Mouse (Mus musculus): Measurements from ENCODE around the gene Zfp710.

GRCm38 (mm10) chr7:80114451-80115223 is 90.0 kb downstream of the Zfp710 start:
- TF ChIP-seq ZC3H11A (IDR thresholded peaks at IDR 0.05; ENCODE audit: borderline replicate concordance, low read depth, low read length) (no peak), CHD2 (IDR thresholded peaks at IDR 0.05; ENCODE audit: low read depth, low read length) (no peak), MAFK (IDR thresholded peaks at IDR 0.05; ENCODE audit: insufficient read depth, low read depth, low read length) (peak; percentile 81)

Data from ES-E14 (cell line).